Mouse (Mus musculus) cerebral cortex, adult 2 months (tissue): ENCODE measurements around the gene Fam69a.

Experiments
- WGBS: fragments of 180-500 bp; shearing (Covaris S2); methylation state at CpG from one replicate; pipeline ENCODE4 v1.1.7; 2018; 5-methylcytosine and 5-hydroxymethylcytosine counted together

Fam69a gene

GRCm38 (mm10) chr5:107904325-107904724 is 82.6 kb downstream of the Fam69a start:
- 53% methylated on average over 3 of the region's 3 CpGs for WGBS

GRCm38 (mm10) chr5:107901014-107901615 is 85.8 kb downstream of the Fam69a start:
- under 1% methylated on average over 23 of the region's 23 CpGs for WGBS

DNA sequence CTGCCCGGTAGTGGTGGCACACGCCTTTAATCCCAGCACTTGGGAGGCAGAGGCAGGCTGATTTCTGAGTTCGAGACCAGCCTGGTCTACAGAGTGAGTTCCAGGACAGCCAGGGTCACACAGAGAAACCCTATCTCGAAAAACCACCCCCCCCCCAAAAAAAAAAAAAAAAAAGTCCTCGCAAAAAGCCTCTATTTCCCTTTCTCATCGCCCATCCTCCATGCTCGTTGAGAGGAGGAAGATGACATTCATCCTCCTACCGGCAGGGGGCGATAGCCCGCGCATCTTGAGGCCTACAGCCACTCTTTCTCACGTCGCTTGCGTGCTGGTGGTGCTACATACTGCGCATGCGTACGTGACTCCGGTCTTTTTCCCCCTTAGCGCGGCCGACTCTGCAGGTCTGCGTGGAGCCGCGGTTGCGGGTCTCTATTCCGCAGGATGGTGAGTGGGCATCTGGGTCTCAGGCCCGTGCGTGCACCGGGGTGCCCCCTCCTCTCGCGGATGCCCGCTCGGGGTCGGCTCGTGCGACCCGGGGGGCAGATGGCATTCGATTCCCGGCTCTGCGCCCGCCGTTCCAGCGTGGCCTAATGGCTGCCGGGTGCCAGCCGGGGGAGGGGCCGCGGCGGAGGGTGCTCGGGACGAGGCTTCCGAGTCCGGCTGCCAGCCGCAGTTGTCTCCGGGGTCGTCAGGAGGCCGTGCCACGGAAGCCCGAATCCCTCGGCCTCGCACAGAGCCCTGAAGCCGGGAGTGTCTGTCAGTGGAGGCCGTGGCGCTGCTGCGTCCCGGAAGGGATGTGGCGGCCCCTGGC is 86.5 kb downstream of the Fam69a start, which contains the start of gene Rpl5:
Gene Rpl5, plus strand, starts transcription at position 297 of the 808 bp plus-strand sequence.
- WGBS: 3% methylated on average over 66 of the region's 66 CpGs

- WGBS: 35% methylated on average over 1 of the region's 1 CpGs
These were observed 90.6 kb downstream of the Fam69a start for GRCm38 (mm10) chr5:107896265-107896664.

DNA sequence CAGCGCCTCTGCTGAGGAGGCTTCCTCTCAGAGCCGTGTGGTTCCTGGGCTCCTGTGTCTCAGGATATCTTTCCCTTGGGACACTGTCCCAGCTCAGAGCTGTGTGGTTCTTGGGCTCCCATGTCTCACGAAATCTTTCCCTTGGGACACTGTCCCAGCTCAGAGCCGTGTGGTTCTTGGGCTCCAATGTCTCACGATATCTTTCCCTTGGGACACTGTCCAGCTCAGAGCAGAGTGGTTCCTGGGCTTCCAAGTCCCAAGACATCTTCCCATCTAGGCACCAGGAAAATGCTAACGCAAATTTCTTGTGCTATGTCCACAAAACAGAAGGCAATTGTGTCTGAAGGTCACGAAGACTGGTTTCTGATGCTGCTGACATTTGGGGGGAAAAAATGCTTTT is 92.2 kb downstream of the Fam69a start:
- 80% methylated on average over 7 of the region's 7 CpGs for WGBS

GRCm38 (mm10) chr5:107891515-107891914 is 95.4 kb downstream of the Fam69a start:
- WGBS: 50% methylated on average over 1 of the region's 1 CpGs

- WGBS: 66% methylated on average over 9 of the region's 9 CpGs
These were observed 96.6 kb downstream of the Fam69a start for GRCm38 (mm10) chr5:107889994-107890888.

DNA sequence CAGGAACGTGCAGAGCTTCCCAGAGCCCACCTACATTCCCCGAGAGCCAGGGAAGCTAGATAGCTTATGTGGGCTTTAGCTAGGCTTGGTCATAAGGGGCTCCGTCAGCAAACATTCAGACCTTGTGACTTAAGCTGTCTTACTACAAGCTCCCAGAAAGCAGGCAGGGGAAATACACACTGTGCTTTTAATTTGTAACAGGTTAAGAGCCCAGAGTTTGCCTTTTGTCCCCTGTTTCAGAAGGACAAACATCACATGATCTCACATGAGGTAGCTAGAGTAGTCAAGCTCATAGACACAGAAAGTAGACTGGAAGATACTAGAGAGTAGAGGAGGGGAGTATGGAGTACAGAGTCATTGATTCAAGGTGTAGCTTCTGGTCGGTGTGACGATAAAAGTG is 106.2 kb downstream of the Fam69a start:
- 80% methylated on average over 5 of the region's 5 CpGs for WGBS

GRCm38 (mm10) chr5:107877053-107877452 is 109.8 kb downstream of the Fam69a start:
- WGBS: 85% methylated on average over 1 of the region's 1 CpGs

DNA sequence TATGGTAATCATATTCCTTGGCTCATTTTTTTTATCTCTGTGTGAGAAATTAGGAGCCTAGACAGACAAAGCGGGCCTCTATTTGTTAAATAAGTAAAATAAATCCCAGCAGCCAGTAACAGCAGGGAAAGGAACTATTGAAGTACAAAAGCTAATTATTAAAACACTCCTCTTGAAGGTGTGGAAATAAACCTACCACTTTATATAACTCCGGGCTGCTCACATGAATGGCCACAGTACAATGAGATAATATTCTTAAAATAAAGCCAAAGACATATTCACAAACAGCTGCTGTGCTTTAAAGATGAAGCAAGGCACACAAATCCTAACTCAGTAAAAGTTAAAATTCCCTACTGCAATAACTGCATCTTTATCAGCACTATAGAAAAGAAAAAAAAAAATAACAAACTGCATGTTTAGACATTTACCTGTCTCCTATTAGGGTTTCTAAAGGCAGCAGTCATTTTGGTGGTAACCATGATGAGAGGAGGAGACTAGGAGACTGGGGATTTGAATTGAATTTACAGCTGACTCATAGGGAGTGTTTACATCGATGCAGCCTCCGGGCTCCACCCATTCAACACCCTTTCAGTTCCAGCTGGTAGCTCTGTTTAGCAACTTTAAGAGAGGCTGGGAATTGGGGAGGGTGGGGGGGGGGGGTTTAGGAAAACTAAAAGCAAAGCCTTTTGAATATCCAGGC is 112.2 kb downstream of the Fam69a start, which contains the start of gene Evi5:
Gene Evi5, minus strand, starts transcription at position 547 of the 700 bp plus-strand sequence.
- 23% methylated on average over 4 of the region's 4 CpGs for WGBS

DNA sequence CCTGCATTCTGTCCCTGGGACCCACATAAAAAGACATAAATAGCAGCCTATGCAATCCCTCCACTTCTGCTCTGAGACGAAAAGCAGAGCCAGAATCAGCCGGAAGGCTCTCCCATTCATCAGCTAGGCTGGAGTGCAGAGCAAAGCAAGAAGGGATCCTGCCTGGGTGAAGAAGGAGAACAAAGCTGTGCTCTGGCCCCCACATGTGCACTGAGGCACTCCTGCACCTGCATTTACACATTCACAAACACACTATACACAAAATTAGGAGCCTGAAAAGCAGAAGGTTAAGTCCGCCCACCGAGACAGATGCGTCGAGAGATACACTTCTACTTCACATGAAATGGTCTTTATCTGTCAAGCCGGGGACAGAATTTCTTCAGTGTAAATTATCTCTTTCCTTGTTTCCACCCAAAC is 113.0 kb downstream of the Fam69a start:
- 34% methylated on average over 7 of the region's 7 CpGs for WGBS

DNA sequence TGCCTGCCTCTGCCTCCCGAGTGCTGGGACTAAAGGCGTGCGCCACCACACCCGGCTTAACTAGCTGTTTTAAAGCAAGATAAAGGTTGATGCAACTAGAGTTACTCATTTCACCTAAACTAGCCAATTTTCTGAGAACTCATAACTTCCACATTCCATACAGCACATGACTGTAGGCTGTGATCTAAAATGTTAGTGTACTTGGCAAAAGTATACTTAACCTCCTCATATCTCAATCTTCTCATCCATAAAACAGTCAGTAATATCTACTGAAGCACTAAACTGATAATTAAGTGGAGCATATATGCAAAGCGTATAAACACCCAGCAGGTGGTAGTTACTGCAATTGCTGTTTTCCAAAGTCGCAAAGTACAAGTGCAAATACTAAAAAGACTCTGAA is 113.6 kb downstream of the Fam69a start:
- 79% methylated on average over 6 of the region's 6 CpGs for WGBS

GRCm38 (mm10) chr5:107869701-107870100 is 117.2 kb downstream of the Fam69a start:
- 60% methylated on average over 2 of the region's 2 CpGs for WGBS

DNA sequence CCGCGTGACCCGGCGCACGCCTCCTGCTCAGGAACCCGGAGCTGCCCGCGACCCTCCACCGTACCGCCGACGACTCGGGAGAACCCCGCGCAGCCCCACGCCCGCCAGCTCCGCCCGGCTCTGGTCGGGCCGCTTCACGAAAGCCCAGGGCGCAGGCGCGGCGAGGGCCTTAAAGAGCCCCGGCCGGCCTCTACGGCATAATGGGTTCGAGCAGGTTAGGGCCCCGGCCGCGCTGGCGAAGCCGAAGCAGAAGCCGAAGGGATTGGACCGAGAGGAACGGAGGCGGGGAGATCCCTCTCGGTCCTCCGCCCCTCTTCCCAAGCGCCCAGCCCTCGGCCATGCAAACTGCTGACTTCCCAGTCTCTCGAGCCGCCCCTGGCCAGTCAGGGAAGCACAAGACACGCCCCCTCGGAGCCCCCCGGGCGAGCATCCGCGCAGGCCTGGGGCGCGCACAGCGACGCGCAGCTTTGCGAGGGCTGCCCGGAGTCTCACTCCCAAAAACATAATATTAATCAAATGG is 117.9 kb downstream of the Fam69a start:
- WGBS: under 1% methylated on average over 58 of the region's 58 CpGs

- whole genome bisulfite sequencing: under 1% methylated on average over 76 of the region's 82 CpGs
These were observed 118.6 kb downstream of the Fam69a start for GRCm38 (mm10) chr5:107867970-107868904.

- WGBS: 62% methylated on average over 2 of the region's 2 CpGs
These were observed 120.5 kb downstream of the Fam69a start for GRCm38 (mm10) chr5:107866127-107867126.

- 83% methylated on average over 3 of the region's 3 CpGs for WGBS
These were observed 122.9 kb downstream of the Fam69a start for GRCm38 (mm10) chr5:107863971-107864370.

- WGBS: 60% methylated on average over 2 of the region's 2 CpGs
These were observed 127.9 kb downstream of the Fam69a start for GRCm38 (mm10) chr5:107858963-107859362.
